Mouse (Mus musculus) MEL (cell line): ENCODE results near the gene Pkd2l1. TPM values are rescaled to one million over a fixed set of nuclear protein-coding genes. Genes with fewer than 3 reads are reported as not detected.

Experiments used
- DNase-seq: peaks from one replicate; pipeline ENCODE4 v3.0.0; 2011; ENCODE audit warnings: low read depth, low spot score
- H3K27ac ChIP-seq: 2 replicates; pipeline ENCODE4 v1.5.1; 2012; ENCODE audit warnings: low read depth, mild to moderate bottlenecking, control low read depth, low read length, moderate library complexity; ENCODE audit not compliant: control insufficient read depth
- H3K27me3 ChIP-seq, 2 experiments: fragments of 150-350 bp in 1 of 2; sonication (generic) in 1 of 2; 2 replicates each; pipeline ENCODE4 v1.6.1; 2012; ENCODE audit warnings: low read length in 2 of 2, mild to moderate bottlenecking in 2 of 2, improper control_type of control experiment in 1 of 2, moderate library complexity in 1 of 2; ENCODE audit not compliant: insufficient read depth in 2 of 2, control insufficient read depth in 1 of 2
- H3K36me3 ChIP-seq, 2 experiments: 2 replicates each; pipeline ENCODE4 v1.6.1; 2012 to 2014; ENCODE audit warnings: low read length in 2 of 2, improper control_type of control experiment in 1 of 2, inconsistent platforms in 1 of 2, mild to moderate bottlenecking in 1 of 2; ENCODE audit not compliant: insufficient read depth in 2 of 2, control insufficient read depth in 1 of 2
- H3K4me1 ChIP-seq, 2 experiments: fragments of 150-350 bp in 1 of 2; sonication (generic) in 1 of 2; 2 replicates each; pipeline ENCODE4 v1.6.1; 2012; ENCODE audit warnings: low read length in 2 of 2, improper control_type of control experiment in 1 of 2, mild to moderate bottlenecking in 1 of 2; ENCODE audit not compliant: insufficient read depth in 2 of 2, control insufficient read depth in 1 of 2
- H3K4me3 ChIP-seq, 2 experiments: fragments of 150-350 bp in 1 of 2; sonication (generic) in 1 of 2; 2 replicates each; pipeline ENCODE4 v1.5.1; 2012; ENCODE audit warnings: low read depth in 2 of 2, low read length in 2 of 2, mild to moderate bottlenecking in 2 of 2, moderate library complexity in 2 of 2, control low read depth in 1 of 2, improper control_type of control experiment in 1 of 2; ENCODE audit not compliant: control insufficient read depth in 1 of 2, insufficient read depth in 1 of 2
- H3K79me2 ChIP-seq: 2 replicates; pipeline ENCODE4 v1.6.1; 2012; ENCODE audit warnings: mild to moderate bottlenecking, low read length, moderate library complexity; ENCODE audit not compliant: control insufficient read depth, poor library complexity, insufficient read depth
- H3K9ac ChIP-seq: 2 replicates; pipeline ENCODE4 v1.6.1; 2012; ENCODE audit warnings: low read depth, mild to moderate bottlenecking, control low read depth, low read length, moderate library complexity; ENCODE audit not compliant: control insufficient read depth, poor library complexity, severe bottlenecking
- H3K9me3 ChIP-seq: fragments of 150-350 bp; sonication (generic); replicated peaks from 2 replicates; pipeline ENCODE4 v1.6.1; 2012; ENCODE audit warnings: mild to moderate bottlenecking, low read length, improper control_type of control experiment, moderate library complexity; ENCODE audit not compliant: insufficient read depth
- BHLHE40 ChIP-seq: IDR thresholded peaks from 2 replicates; pipeline ENCODE4 v1.6.1; 2012; ENCODE audit warnings: low read depth, mild to moderate bottlenecking, inconsistent platforms, low read length, improper control_type of control experiment, borderline replicate concordance
- CHD1 ChIP-seq: IDR thresholded peaks from 2 replicates; pipeline ENCODE4 v1.6.1; 2012; ENCODE audit warnings: low read depth, mild to moderate bottlenecking, inconsistent platforms, low read length, improper control_type of control experiment
- CHD2 ChIP-seq: IDR thresholded peaks from 2 replicates; pipeline ENCODE4 v1.6.1; 2011; ENCODE audit warnings: low read length, improper control_type of control experiment
- CTCF ChIP-seq, 3 experiments: IDR thresholded peaks in 2 of 3; conservative IDR thresholded peaks in 1 of 3; 2 replicates each; pipeline ENCODE4 v1.5.1; 2011 to 2012; ENCODE audit warnings: low read length in 3 of 3, low read depth in 2 of 3, mild to moderate bottlenecking in 2 of 3, improper control_type of control experiment in 1 of 3, inconsistent platforms in 1 of 3, mixed read lengths in 1 of 3, moderate library complexity in 1 of 3; ENCODE audit not compliant: control insufficient read depth in 1 of 3, insufficient read depth in 1 of 3, poor library complexity in 1 of 3, severe bottlenecking in 1 of 3
- E2F4 ChIP-seq: IDR thresholded peaks from 2 replicates; pipeline ENCODE4 v1.6.1; 2011; ENCODE audit warnings: low read depth, low read length, improper control_type of control experiment, borderline replicate concordance
- EP300 ChIP-seq, 2 experiments: IDR thresholded peaks; 2 replicates each; pipeline ENCODE4 v1.6.1; 2011; ENCODE audit warnings: improper control_type of control experiment in 2 of 2, low read length in 2 of 2, low read depth in 1 of 2, mild to moderate bottlenecking in 1 of 2
- ETS1 ChIP-seq: IDR thresholded peaks from 2 replicates; pipeline ENCODE4 v1.6.1; 2012; ENCODE audit warnings: low read depth, mild to moderate bottlenecking, inconsistent platforms, low read length, improper control_type of control experiment, moderate library complexity
- GABPA ChIP-seq: IDR thresholded peaks from 2 replicates; pipeline ENCODE4 v1.6.1; 2012; ENCODE audit warnings: low read depth, mild to moderate bottlenecking, inconsistent platforms, low read length, improper control_type of control experiment, moderate library complexity
- GATA1 ChIP-seq: IDR thresholded peaks from 2 replicates; pipeline ENCODE4 v1.6.1; 2011; ENCODE audit warnings: low read depth, low read length, improper control_type of control experiment
- JUND ChIP-seq: IDR thresholded peaks from 2 replicates; pipeline ENCODE4 v1.6.1; 2011; ENCODE audit warnings: low read depth, mild to moderate bottlenecking, improper control_type of control experiment, low read length
- KAT2A ChIP-seq: conservative IDR thresholded peaks from 2 replicates; pipeline ENCODE4 v1.6.1; 2012; ENCODE audit warnings: low read depth, low read length, improper control_type of control experiment, inconsistent platforms
- MAX ChIP-seq: IDR thresholded peaks from 2 replicates; pipeline ENCODE4 v1.6.1; 2011; ENCODE audit warnings: low read length, improper control_type of control experiment
- MXI1 ChIP-seq: IDR thresholded peaks from 2 replicates; pipeline ENCODE4 v1.6.1; 2011; ENCODE audit warnings: mild to moderate bottlenecking, low read depth, low read length, improper control_type of control experiment
- MYB ChIP-seq: IDR thresholded peaks from 2 replicates; pipeline ENCODE4 v1.6.1; 2011; ENCODE audit warnings: mild to moderate bottlenecking, low read depth, low read length, improper control_type of control experiment
- MYC ChIP-seq: IDR thresholded peaks from 2 replicates; pipeline ENCODE4 v1.6.1; 2011; ENCODE audit warnings: low read depth, mild to moderate bottlenecking, low read length, improper control_type of control experiment, moderate library complexity
- NELFE ChIP-seq: IDR thresholded peaks from 2 replicates; pipeline ENCODE4 v1.6.1; 2011; ENCODE audit warnings: low read depth, low read length, improper control_type of control experiment
- NRF1 ChIP-seq: IDR thresholded peaks from 2 replicates; pipeline ENCODE4 v1.6.1; 2014; ENCODE audit warnings: low read depth, mild to moderate bottlenecking, inconsistent platforms, low read length, improper control_type of control experiment, moderate library complexity; ENCODE audit not compliant: poor library complexity, insufficient read depth, severe bottlenecking
- POLR2A ChIP-seq, 2 experiments: IDR thresholded peaks; 2 replicates each; pipeline ENCODE4 v1.6.1; 2011 to 2012; ENCODE audit warnings: low read length in 2 of 2, mild to moderate bottlenecking in 2 of 2, control low read depth in 1 of 2, improper control_type of control experiment in 1 of 2, low read depth in 1 of 2, moderate library complexity in 1 of 2; ENCODE audit not compliant: control insufficient read depth in 1 of 2, insufficient read depth in 1 of 2, poor library complexity in 1 of 2
- POLR2AphosphoS2 ChIP-seq: IDR thresholded peaks from 2 replicates; pipeline ENCODE4 v1.6.1; 2011; ENCODE audit warnings: low read length, improper control_type of control experiment
- RAD21 ChIP-seq: IDR thresholded peaks from 2 replicates; pipeline ENCODE4 v1.6.1; 2011; ENCODE audit warnings: mild to moderate bottlenecking, low read depth, low read length, improper control_type of control experiment
- RCOR1 ChIP-seq: IDR thresholded peaks from 2 replicates; pipeline ENCODE4 v1.6.1; 2012; ENCODE audit warnings: low read depth, mild to moderate bottlenecking, inconsistent platforms, low read length, improper control_type of control experiment
- SIN3A ChIP-seq: IDR thresholded peaks from 2 replicates; pipeline ENCODE4 v1.6.1; 2012; ENCODE audit warnings: low read length, improper control_type of control experiment, inconsistent platforms
- SMC3 ChIP-seq: IDR thresholded peaks from 2 replicates; pipeline ENCODE4 v1.6.1; 2011; ENCODE audit warnings: low read depth, low read length, improper control_type of control experiment
- TBP ChIP-seq: IDR thresholded peaks from 2 replicates; pipeline ENCODE4 v1.8.0; 2011; ENCODE audit warnings: low read depth, low read length, improper control_type of control experiment
- TCF12 ChIP-seq: IDR thresholded peaks from 2 replicates; pipeline ENCODE4 v1.6.1; 2014; ENCODE audit warnings: low read depth, mild to moderate bottlenecking, inconsistent platforms, low read length, improper control_type of control experiment, moderate library complexity
- UBTF ChIP-seq: IDR thresholded peaks from 2 replicates; pipeline ENCODE4 v1.6.1; 2012; ENCODE audit warnings: low read depth, mild to moderate bottlenecking, inconsistent platforms, low read length, improper control_type of control experiment, moderate library complexity, borderline replicate concordance; ENCODE audit not compliant: insufficient read depth
- ZC3H11A ChIP-seq: IDR thresholded peaks from 2 replicates; pipeline ENCODE4 v1.6.1; 2012; ENCODE audit warnings: low read depth, mild to moderate bottlenecking, inconsistent platforms, low read length, improper control_type of control experiment
- ZNF384 ChIP-seq: IDR thresholded peaks from 2 replicates; pipeline ENCODE4 v1.6.1; 2012; ENCODE audit warnings: low read depth, mild to moderate bottlenecking, inconsistent platforms, low read length, improper control_type of control experiment
- polyA plus RNA-seq, 2 experiments: library from polyadenylated mRNA; stranded (reverse) in 1 of 2; unstranded in 1 of 2; fragments of >175 nt in 1 of 2; fragments of >200 nt in 1 of 2; gene quantifications; 2 replicates each; pipeline versions ENCODE4 v1.2.1 to v1.2.4; 2012; ENCODE audit warnings: low replicate concordance in 2 of 2, low read depth in 1 of 2; ENCODE audit not compliant: insufficient read length in 2 of 2, insufficient read depth in 1 of 2, missing spikeins in 1 of 2
- total RNA-seq: library from RNA; depleted of rRNA; stranded (reverse); fragments of 300-350 nt; gene quantifications from 2 replicates; pipeline ENCODE4 v1.2.3, GENCODE M21; 2012

Pkd2l1 gene
- total and polyA plus RNA-seq, 3 experiments = not detected

DNA sequence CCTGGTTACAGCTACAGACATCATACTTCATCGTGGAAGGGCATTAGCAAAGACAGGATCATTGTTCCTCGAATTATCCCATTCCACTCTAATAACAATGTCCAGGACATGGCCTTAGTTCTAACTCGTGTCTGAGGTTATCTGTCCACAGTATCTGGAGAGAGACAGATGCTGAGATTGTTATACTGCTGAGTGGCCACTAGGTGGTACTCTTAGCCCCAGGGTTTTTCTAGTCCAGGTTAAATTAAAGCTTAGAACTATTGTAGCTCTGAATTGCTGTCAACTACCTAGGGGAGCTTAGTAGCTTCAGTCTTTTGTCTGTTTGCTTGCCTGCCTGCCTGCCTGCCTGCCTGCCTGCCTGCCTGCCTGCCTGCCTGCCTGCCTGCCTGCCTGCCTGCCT is 30.7 kb downstream of the Pkd2l1 start:
- DNase-seq = peak; percentile 72
- TF ChIP-seq MYB = no peak
- no peak for TF ChIP-seq EP300 (IDR thresholded peaks at IDR 0.05; ENCODE audit: low read depth in 1 of 2, low read length in 2 of 2)
- TF ChIP-seq GATA1 = peak; percentile 86
- TF ChIP-seq TBP = 0 out of 2 replicates have a peak, but pooled peaks have one; percentile 45
- peak; percentile 96 for TF ChIP-seq RAD21
- peak; percentile 90 for TF ChIP-seq SMC3
- no peak for TF ChIP-seq ZNF384
- TF ChIP-seq CTCF (IDR thresholded peaks at IDR 0.05 in 2 of 3, conservative IDR thresholded peaks at IDR 0.05 in 1 of 3; ENCODE audit: control insufficient read depth in 1 of 3, insufficient read depth in 1 of 3, low read depth in 2 of 3, low read length in 3 of 3, poor library complexity in 1 of 3, severe bottlenecking in 1 of 3) = peak; percentile 51 to 95 (median 95)
- no peak for TF ChIP-seq BHLHE40
- no peak for TF ChIP-seq E2F4
- TF ChIP-seq MYC = no peak
- no peak for TF ChIP-seq MXI1
- TF ChIP-seq UBTF = no peak
- no peak for TF ChIP-seq ETS1
- peak; percentile 88 for TF ChIP-seq ZC3H11A
- no peak for TF ChIP-seq CHD2
- no peak for TF ChIP-seq NRF1
- no peak overlapping the region for H3K9ac ChIP-seq
- H3K79me2 ChIP-seq = no peaks in the 10 kb centered on the region
- no peaks in the 10 kb centered on the region for H3K4me1 ChIP-seq
- no peaks in the 10 kb centered on the region for H3K36me3 ChIP-seq
- no peak overlapping the region for H3K27ac ChIP-seq
- H3K9me3 ChIP-seq = no peaks in the 10 kb centered on the region
- H3K27me3 ChIP-seq = peaks cover 16% of the 10 kb centered on the region in 2 experiments
- H3K4me3 ChIP-seq = no peak overlapping the region

DNA sequence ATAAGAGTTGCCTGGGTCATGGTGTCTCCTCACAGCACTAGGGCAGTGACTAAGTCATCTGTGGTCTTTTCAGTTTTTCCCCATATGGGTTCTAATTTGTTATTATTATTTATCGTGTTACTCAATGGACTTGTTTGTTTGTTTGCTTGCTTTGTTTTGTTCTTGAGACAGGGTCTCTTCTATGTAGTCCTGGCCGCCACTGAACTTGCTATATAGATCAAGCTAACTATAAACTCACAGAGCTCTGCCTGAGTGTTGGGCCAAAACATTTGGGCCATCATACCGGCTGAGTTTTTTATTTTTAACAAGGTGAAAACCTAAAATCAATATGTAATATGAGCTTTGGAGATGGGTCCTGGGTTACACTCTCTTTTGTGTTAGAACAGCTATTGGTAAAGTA is 32.9 kb downstream of the Pkd2l1 start:
- no peaks in the 10 kb centered on the region for H3K9me3 ChIP-seq
- no peak overlapping the region for H3K9ac ChIP-seq
- no peaks in the 10 kb centered on the region for H3K4me1 ChIP-seq
- no peak for DNase-seq
- TF ChIP-seq EP300 (IDR thresholded peaks at IDR 0.05; ENCODE audit: low read depth in 1 of 2, low read length in 2 of 2) (no peak), KAT2A (no peak), NELFE (no peak), MYB (no peak), POLR2AphosphoS2 (no peak), GABPA (no peak), TBP (no peak), ZNF384 (no peak), MAX (no peak), GATA1 (no peak), JUND (no peak), RAD21 (no peak), POLR2A (IDR thresholded peaks at IDR 0.05; ENCODE audit: control insufficient read depth in 1 of 2, insufficient read depth in 1 of 2, low read depth in 1 of 2, low read length in 2 of 2, poor library complexity in 1 of 2) (no peak), TCF12 (no peak), RCOR1 (no peak), CHD1 (no peak), SIN3A (no peak), BHLHE40 (no peak)
- H3K27ac ChIP-seq = no peak overlapping the region
- no peaks in the 10 kb centered on the region for H3K79me2 ChIP-seq
- H3K4me3 ChIP-seq = no peak overlapping the region
- no peaks in the 10 kb centered on the region for H3K36me3 ChIP-seq
- peaks cover 14 to 20% of the 10 kb centered on the region in 2 experiments for H3K27me3 ChIP-seq
